Mouse (Mus musculus) heart, embryonic 12.5 days (tissue): ENCODE results near the gene 1700013G24Rik. TPM values are rescaled to one million over a fixed set of nuclear protein-coding genes. Genes with fewer than 3 reads are reported as not detected.

Experiments used
- ATAC-seq: fragments of 200-750 bp; cut with Nextera tagmentation; 2 replicates; pipeline ENCODE4 v1.8.0; 2017; ENCODE audit warnings: moderate TSS enrichment, moderate library complexity; ENCODE audit not compliant: insufficient number of reproducible peaks, low FRiP score
- H3K27ac ChIP-seq: fragments of 300-500 bp; sonication (generic); 2 replicates; pipeline ENCODE4 v1.5.1; 2016; ENCODE audit warnings: mild to moderate bottlenecking, moderate library complexity; ENCODE audit not compliant: poor library complexity, severe bottlenecking
- H3K27me3 ChIP-seq: fragments of 300-500 bp; sonication (generic); replicated peaks from 2 replicates; pipeline ENCODE4 v1.6.1; 2016; ENCODE audit warnings: mild to moderate bottlenecking, moderate library complexity
- H3K36me3 ChIP-seq: fragments of 300-500 bp; sonication (generic); 2 replicates; pipeline ENCODE4 v1.6.1; 2016; ENCODE audit warnings: mild to moderate bottlenecking, moderate library complexity
- H3K4me1 ChIP-seq: fragments of 300-500 bp; sonication (generic); replicated peaks from 2 replicates; pipeline ENCODE4 v1.6.1; 2016; ENCODE audit warnings: mild to moderate bottlenecking
- H3K4me2 ChIP-seq: fragments of 300-500 bp; sonication (generic); 2 replicates; pipeline ENCODE4 v1.6.1; 2016; ENCODE audit warnings: mild to moderate bottlenecking, moderate library complexity
- H3K4me3 ChIP-seq: fragments of 300-500 bp; sonication (generic); 2 replicates; pipeline ENCODE4 v1.5.1; 2016; ENCODE audit warnings: mild to moderate bottlenecking
- H3K9ac ChIP-seq: fragments of 300-500 bp; sonication (generic); 2 replicates; pipeline ENCODE4 v1.6.1; 2016; ENCODE audit warnings: mild to moderate bottlenecking, moderate library complexity
- H3K9me3 ChIP-seq: fragments of 300-500 bp; sonication (generic); replicated peaks from 2 replicates; pipeline ENCODE4 v1.6.1; 2016; ENCODE audit warnings: mild to moderate bottlenecking, moderate library complexity
- WGBS: fragments of 180-500 bp; shearing (Covaris S2); methylation state at CpG from one replicate; pipeline ENCODE4 v1.1.7; 2016; 5-methylcytosine and 5-hydroxymethylcytosine counted together
- polyA plus RNA-seq: library from polyadenylated mRNA; unstranded; fragments of >200 nt; fragmentation: Nextera tagmentation; extraction: Ambion mirVana; gene quantifications from 2 replicates; pipeline ENCODE4 v1.2.1, GENCODE M21; 2016

1700013G24Rik gene
- polyA plus RNA-seq, 1 experiment from 2014 or later = not detected

GRCm38 (mm10) chr4:137486081-137487014 is 33.3 kb downstream of the 1700013G24Rik start:
- 8% methylated on average over 19 of the region's 20 CpGs for WGBS
- H3K27ac ChIP-seq = peak overlapping the region; percentile 100
- H3K4me1 ChIP-seq = peaks cover 91% of the 10 kb centered on the region
- no peak overlapping the region for H3K4me3 ChIP-seq
- peak overlapping the region; percentile 71 for H3K9ac ChIP-seq
- H3K36me3 ChIP-seq = no peaks in the 10 kb centered on the region
- peak overlapping the region; percentile 56 for H3K4me2 ChIP-seq
- H3K9me3 ChIP-seq = no peaks in the 10 kb centered on the region
- H3K27me3 ChIP-seq = no peaks in the 10 kb centered on the region
- no peak for ATAC-seq

GRCm38 (mm10) chr4:137487286-137488000 is 34.4 kb downstream of the 1700013G24Rik start:
- H3K4me3 ChIP-seq = no peak overlapping the region
- WGBS = 15% methylated on average over 10 of the region's 10 CpGs
- ATAC-seq = peak; percentile 29
- H3K9me3 ChIP-seq = no peaks in the 10 kb centered on the region
- no peaks in the 10 kb centered on the region for H3K27me3 ChIP-seq
- H3K36me3 ChIP-seq = peaks cover 3% of the 10 kb centered on the region; the same call in 1 of the 2 replicates
- peak overlapping the region; percentile 100 for H3K27ac ChIP-seq
- H3K4me2 ChIP-seq = peak overlapping the region; percentile 56
- H3K4me1 ChIP-seq = peaks cover 87% of the 10 kb centered on the region
- peak overlapping the region; percentile 71 for H3K9ac ChIP-seq

- Histone ChIP-seq H3K4me2 (peak overlapping the region; percentile 56), H3K36me3 (peaks cover 8% of the 10 kb centered on the region), H3K9ac (peak overlapping the region; percentile 71), H3K27ac (peak overlapping the region; percentile 100), H3K4me1 (peaks cover 89% of the 10 kb centered on the region), H3K27me3 (no peaks in the 10 kb centered on the region), H3K4me3 (no peak overlapping the region), H3K9me3 (no peaks in the 10 kb centered on the region)
- 9% methylated on average over 11 of the region's 11 CpGs for WGBS
- no peak for ATAC-seq
Observed at GRCm38 (mm10) chr4:137488038-137488437, 35.0 kb downstream of the 1700013G24Rik start.

- WGBS = 9% methylated on average over 12 of the region's 12 CpGs
- 0 out of 2 replicates have a peak overlapping the region, but pooled peaks have one; percentile 3 for H3K4me3 ChIP-seq
Observed at GRCm38 (mm10) chr4:137488571-137489303, 35.7 kb downstream of the 1700013G24Rik start.

GRCm38 (mm10) chr4:137489996-137490395 is 36.9 kb downstream of the 1700013G24Rik start:
- Histone ChIP-seq H3K36me3 (peaks cover 11% of the 10 kb centered on the region), H3K27ac (peak overlapping the region; percentile 100), H3K27me3 (no peaks in the 10 kb centered on the region), H3K9me3 (no peaks in the 10 kb centered on the region), H3K9ac (peak overlapping the region; percentile 71), H3K4me1 (peaks cover 89% of the 10 kb centered on the region), H3K4me2 (0 out of 2 replicates have a peak overlapping the region, but pooled peaks have one; percentile 56), H3K4me3 (no peak overlapping the region)
- 41% methylated on average over 8 of the region's 8 CpGs for WGBS
- ATAC-seq = no peak

More at GRCm38 (mm10) chr4:137488571-137489303, 35.7 kb downstream of the 1700013G24Rik start:
- H3K36me3 ChIP-seq = peaks cover 8% of the 10 kb centered on the region
- ATAC-seq = peak; percentile 72
- H3K27ac ChIP-seq = peak overlapping the region; percentile 100
- no peaks in the 10 kb centered on the region for H3K27me3 ChIP-seq
- peak overlapping the region; percentile 56 for H3K4me2 ChIP-seq
- no peaks in the 10 kb centered on the region for H3K9me3 ChIP-seq
- peaks cover 89% of the 10 kb centered on the region for H3K4me1 ChIP-seq
- peak overlapping the region; percentile 71 for H3K9ac ChIP-seq

- Histone ChIP-seq H3K27me3 (no peaks in the 10 kb centered on the region), H3K4me1 (peaks cover 89% of the 10 kb centered on the region), H3K9ac (0 out of 2 replicates have a peak overlapping the region, but pooled peaks have one; percentile 25), H3K4me3 (no peak overlapping the region), H3K9me3 (no peaks in the 10 kb centered on the region), H3K27ac (peak overlapping the region; percentile 99), H3K4me2 (no peak overlapping the region), H3K36me3 (peaks cover 11% of the 10 kb centered on the region)
- 77% methylated on average over 11 of the region's 11 CpGs for WGBS
- ATAC-seq = no peak
Observed at GRCm38 (mm10) chr4:137492563-137492962, 39.5 kb downstream of the 1700013G24Rik start.

- H3K4me3 ChIP-seq = no peak overlapping the region
- peak overlapping the region; percentile 99 for H3K27ac ChIP-seq
- WGBS = 83% methylated on average over 4 of the region's 4 CpGs
- no peak for ATAC-seq
- peaks cover 11% of the 10 kb centered on the region for H3K36me3 ChIP-seq
- no peak overlapping the region for H3K4me2 ChIP-seq
- H3K9ac ChIP-seq = 0 out of 2 replicates have a peak overlapping the region, but pooled peaks have one; percentile 25
- no peaks in the 10 kb centered on the region for H3K27me3 ChIP-seq
- no peaks in the 10 kb centered on the region for H3K9me3 ChIP-seq
- peaks cover 89% of the 10 kb centered on the region for H3K4me1 ChIP-seq
Observed at GRCm38 (mm10) chr4:137493187-137493586, 40.1 kb downstream of the 1700013G24Rik start.

GRCm38 (mm10) chr4:137494751-137495500 is 41.8 kb downstream of the 1700013G24Rik start:
- H3K36me3 ChIP-seq = peaks cover 11% of the 10 kb centered on the region
- peak overlapping the region; percentile 72 for H3K9ac ChIP-seq
- peak; percentile 69 for ATAC-seq
- H3K27me3 ChIP-seq = no peaks in the 10 kb centered on the region
- no peaks in the 10 kb centered on the region for H3K9me3 ChIP-seq
- 12% methylated on average over 19 of the region's 19 CpGs for WGBS
- peak overlapping the region; percentile 99 for H3K27ac ChIP-seq
- H3K4me2 ChIP-seq = peak overlapping the region; percentile 56
- peaks cover 89% of the 10 kb centered on the region for H3K4me1 ChIP-seq
- H3K4me3 ChIP-seq = peak overlapping the region; percentile 18

- Histone ChIP-seq H3K4me3 (0 out of 2 replicates have a peak overlapping the region, but pooled peaks have one; percentile 18), H3K36me3 (peaks cover 11% of the 10 kb centered on the region), H3K9ac (peak overlapping the region; percentile 72), H3K4me2 (peak overlapping the region; percentile 56; the same call in 1 of the 2 replicates), H3K27ac (peak overlapping the region; percentile 99), H3K4me1 (peaks cover 89% of the 10 kb centered on the region), H3K27me3 (no peaks in the 10 kb centered on the region), H3K9me3 (no peaks in the 10 kb centered on the region)
- peak; percentile 5; the same call in 1 of the 2 replicates for ATAC-seq
- WGBS = 55% methylated on average over 6 of the region's 6 CpGs
Observed at GRCm38 (mm10) chr4:137495501-137496100, 42.5 kb downstream of the 1700013G24Rik start.
